Mouse (Mus musculus) liver, postnatal 0 days (tissue): ENCODE measurements at regions not wholly inside any gene's neighbourhood (a gene's known extent, or its start where the extent isn't known, plus 50 kb on each side); places are given as distances from the start of the nearest gene placed in this dataset.

Experiments
- ATAC-seq: fragments of 200-750 bp; cut with Nextera tagmentation; 2 replicates; pipeline ENCODE4 v1.8.0; 2017; ENCODE audit warnings: mild to moderate bottlenecking, moderate library complexity
- DNase-seq: peaks from one replicate; pipeline ENCODE4 v3.0.0-alpha.2; 2016
- H3K27ac ChIP-seq: fragments of 300-500 bp; sonication (generic); 2 replicates; pipeline ENCODE4 v1.5.1; 2014; ENCODE audit warnings: antibody characterized with exemption, moderate library complexity, mild to moderate bottlenecking, low read depth
- H3K27me3 ChIP-seq: fragments of 300-500 bp; sonication (generic); 2 replicates; pipeline ENCODE4 v1.6.1; 2014; ENCODE audit warnings: low read length, control low read depth, mixed read lengths; ENCODE audit not compliant: insufficient read depth
- H3K36me3 ChIP-seq: fragments of 300-500 bp; sonication (generic); replicated peaks from 2 replicates; pipeline ENCODE4 v1.6.1; 2014; ENCODE audit warnings: mild to moderate bottlenecking, control low read depth, low read length, moderate library complexity, mixed read lengths; ENCODE audit not compliant: insufficient read depth
- H3K4me1 ChIP-seq: fragments of 300-500 bp; sonication (generic); 2 replicates; pipeline ENCODE4 v1.6.1; 2014; ENCODE audit warnings: antibody characterized with exemption, mild to moderate bottlenecking, control low read depth; ENCODE audit not compliant: insufficient read depth
- H3K4me2 ChIP-seq: fragments of 300-500 bp; sonication (generic); 2 replicates; pipeline ENCODE4 v1.6.1; 2014; ENCODE audit warnings: low read depth, mild to moderate bottlenecking, low read length, moderate library complexity, mixed read lengths
- H3K4me3 ChIP-seq: fragments of 300-500 bp; sonication (generic); 2 replicates; pipeline ENCODE4 v1.5.1; 2014; ENCODE audit warnings: low read depth, low read length
- H3K9ac ChIP-seq: fragments of 300-500 bp; sonication (generic); replicated peaks from 2 replicates; pipeline ENCODE4 v1.6.1; 2014; ENCODE audit warnings: mild to moderate bottlenecking, moderate library complexity
- H3K9me3 ChIP-seq: fragments of 300-500 bp; sonication (generic); 2 replicates; pipeline ENCODE4 v1.6.1; 2016; ENCODE audit warnings: mild to moderate bottlenecking, control low read depth, low read length, mixed read lengths
- CTCF ChIP-seq: sonication (generic); IDR thresholded peaks from 2 replicates; pipeline ENCODE4 v1.5.1; 2016; ENCODE audit warnings: antibody characterized with exemption, low read depth
- EP300 ChIP-seq: IDR thresholded peaks from 2 replicates; pipeline ENCODE4 v1.6.1; 2016; ENCODE audit warnings: antibody characterized with exemption, low read depth, mild to moderate bottlenecking
- WGBS: fragments of 180-500 bp; shearing (Covaris S2); extraction: QIAGEN DNeasy Blood & Tissue Kit; methylation state at CpG from one replicate; pipeline ENCODE4 v1.1.7; 2014; ENCODE audit not compliant: insufficient replicate concordance; 5-methylcytosine and 5-hydroxymethylcytosine counted together

- H3K27me3 ChIP-seq: no peaks in the 10 kb centered on the region
- 40% methylated on average over 4 of the region's 4 CpGs for WGBS
- H3K9ac ChIP-seq: no peak overlapping the region
- H3K36me3 ChIP-seq: no peaks in the 10 kb centered on the region
- no peak overlapping the region for H3K4me2 ChIP-seq
- DNase-seq: no peak
- no peak for TF ChIP-seq EP300
- TF ChIP-seq CTCF: no peak
- no peak overlapping the region for H3K27ac ChIP-seq
- no peak overlapping the region for H3K4me3 ChIP-seq
- H3K4me1 ChIP-seq: no peaks in the 10 kb centered on the region
- no peak for ATAC-seq
- H3K9me3 ChIP-seq: no peaks in the 10 kb centered on the region
These were observed 124.8 kb upstream of the Krtap11-1 start for GRCm38 (mm10) chr16:89695833-89696232.

GRCm38 (mm10) chr16:89695406-89695805, 124.4 kb upstream of the Krtap11-1 start:
- no peak for ATAC-seq
- TF ChIP-seq EP300 (no peak), CTCF (no peak)
- Histone ChIP-seq H3K4me3 (no peak overlapping the region), H3K9ac (no peak overlapping the region), H3K27me3 (no peaks in the 10 kb centered on the region), H3K9me3 (no peaks in the 10 kb centered on the region), H3K27ac (no peak overlapping the region), H3K4me1 (no peaks in the 10 kb centered on the region), H3K4me2 (no peak overlapping the region), H3K36me3 (no peaks in the 10 kb centered on the region)
- 58% methylated on average over 7 of the region's 7 CpGs for WGBS
- DNase-seq: no peak

- Histone ChIP-seq H3K4me3 (no peak overlapping the region), H3K36me3 (no peaks in the 10 kb centered on the region), H3K4me2 (no peak overlapping the region), H3K27me3 (no peaks in the 10 kb centered on the region), H3K9ac (no peak overlapping the region), H3K4me1 (no peaks in the 10 kb centered on the region), H3K9me3 (no peaks in the 10 kb centered on the region), H3K27ac (no peak overlapping the region)
- DNase-seq (no peak), ATAC-seq (no peak)
- TF ChIP-seq EP300 (no peak), CTCF (no peak)
- WGBS: 77% methylated on average over 10 of the region's 10 CpGs
These were observed 122.3 kb upstream of the Krtap11-1 start for GRCm38 (mm10) chr16:89693321-89693720.

- Histone ChIP-seq H3K27ac (no peak overlapping the region), H3K36me3 (no peaks in the 10 kb centered on the region), H3K4me3 (no peak overlapping the region), H3K9me3 (no peaks in the 10 kb centered on the region), H3K4me1 (no peaks in the 10 kb centered on the region), H3K9ac (no peak overlapping the region), H3K27me3 (no peaks in the 10 kb centered on the region), H3K4me2 (no peak overlapping the region)
- WGBS: 76% methylated on average over 6 of the region's 6 CpGs
- DNase-seq (no peak), ATAC-seq (no peak)
- TF ChIP-seq CTCF (no peak), EP300 (no peak)
These were observed 108.5 kb upstream of the Krtap11-1 start for GRCm38 (mm10) chr16:89679438-89679837.

GRCm38 (mm10) chr16:89678446-89679015, 107.5 kb upstream of the Krtap11-1 start:
- no peaks in the 10 kb centered on the region for H3K36me3 ChIP-seq
- WGBS: 72% methylated on average over 6 of the region's 6 CpGs
- H3K27me3 ChIP-seq: no peaks in the 10 kb centered on the region
- H3K9ac ChIP-seq: no peak overlapping the region
- DNase-seq (no peak), ATAC-seq (no peak)
- no peaks in the 10 kb centered on the region for H3K9me3 ChIP-seq
- H3K4me1 ChIP-seq: no peaks in the 10 kb centered on the region
- H3K4me2 ChIP-seq: no peak overlapping the region
- TF ChIP-seq CTCF: no peak
- no peak for TF ChIP-seq EP300
- no peak overlapping the region for H3K4me3 ChIP-seq
- H3K27ac ChIP-seq: no peak overlapping the region

GRCm38 (mm10) chr16:89675009-89675785, 104.2 kb upstream of the Krtap11-1 start:
- H3K27me3 ChIP-seq: no peaks in the 10 kb centered on the region
- H3K36me3 ChIP-seq: no peaks in the 10 kb centered on the region
- H3K4me3 ChIP-seq: no peak overlapping the region
- peak overlapping the region; percentile 32; the same call in 1 of the 2 replicates for H3K4me2 ChIP-seq
- no peak overlapping the region for H3K9ac ChIP-seq
- no peaks in the 10 kb centered on the region for H3K9me3 ChIP-seq
- H3K27ac ChIP-seq: no peak overlapping the region
- WGBS: 49% methylated on average over 13 of the region's 13 CpGs
- peak; percentile 68 for ATAC-seq
- no peaks in the 10 kb centered on the region for H3K4me1 ChIP-seq
- DNase-seq: no peak
- TF ChIP-seq EP300: no peak
- no peak for TF ChIP-seq CTCF
